Mouse (Mus musculus): ENCODE measurements around the gene Gm21972. TPM values are rescaled to one million over a fixed set of nuclear protein-coding genes. Genes with fewer than 3 reads are reported as not detected.
A peak's percentile ranks its signal among the peaks of the same experiment; 100 is the strongest.

The Gm21972 gene
- 0.85 TPM in 1 of 2 replicates, not detected in the other for total RNA-seq (2014; fragmentation: Nextera tagmentation)
- total RNA-seq (2017), result 5.9 and 29.9 TPM in 2 replicates

GRCm38 (mm10) chr1:86133337-86133736 is at the start of gene Gm21972:
Gene Gm21972, plus strand, starts transcription at chr1:86133637.
- ATAC-seq (replicated peaks; ENCODE audit: poor library complexity, severe bottlenecking), result no peak

- ATAC-seq (replicated peaks; ENCODE audit: poor library complexity, severe bottlenecking), result no peak
Observed at GRCm38 (mm10) chr1:86094413-86094812, 39.0 kb upstream of the Gm21972 start.

- ATAC-seq (replicated peaks; ENCODE audit: poor library complexity, severe bottlenecking), result no peak
Observed at GRCm38 (mm10) chr1:86105054-86105453, 28.4 kb upstream of the Gm21972 start.

GRCm38 (mm10) chr1:86111779-86112178 is 21.7 kb upstream of the Gm21972 start, which contains the start of gene Htr2b:
Gene Htr2b, minus strand, starts transcription at chr1:86111970.
- ATAC-seq (replicated peaks; ENCODE audit: poor library complexity, severe bottlenecking), result no peak

GRCm38 (mm10) chr1:86114141-86114540 is 19.3 kb upstream of the Gm21972 start:
- no peak for ATAC-seq (replicated peaks; ENCODE audit: poor library complexity, severe bottlenecking)

GRCm38 (mm10) chr1:86119549-86119948 is 13.9 kb upstream of the Gm21972 start:
- no peak for ATAC-seq (replicated peaks; ENCODE audit: poor library complexity, severe bottlenecking)

- ATAC-seq (replicated peaks; ENCODE audit: poor library complexity, severe bottlenecking), result no peak
Observed at GRCm38 (mm10) chr1:86126036-86126435, 7.4 kb upstream of the Gm21972 start.

- no peak for ATAC-seq (replicated peaks; ENCODE audit: poor library complexity, severe bottlenecking)
Observed at GRCm38 (mm10) chr1:86135315-86135714, 1.9 kb downstream of the Gm21972 start.

- no peak for ATAC-seq (replicated peaks; ENCODE audit: poor library complexity, severe bottlenecking)
Observed at GRCm38 (mm10) chr1:86141081-86141480, 7.6 kb downstream of the Gm21972 start.

- ATAC-seq (replicated peaks; ENCODE audit: poor library complexity, severe bottlenecking), result no peak
Observed at GRCm38 (mm10) chr1:86143165-86143564, 9.7 kb downstream of the Gm21972 start.

GRCm38 (mm10) chr1:86144001-86144944 is 10.8 kb downstream of the Gm21972 start:
- peak; percentile 77 for ATAC-seq (replicated peaks; ENCODE audit: poor library complexity, severe bottlenecking)

- ATAC-seq (replicated peaks; ENCODE audit: poor library complexity, severe bottlenecking), result no peak
Observed at GRCm38 (mm10) chr1:86146293-86146692, 12.9 kb downstream of the Gm21972 start.

- peak; percentile 56 for ATAC-seq (replicated peaks; ENCODE audit: poor library complexity, severe bottlenecking)
Observed at GRCm38 (mm10) chr1:86147557-86147956, 14.1 kb downstream of the Gm21972 start.

GRCm38 (mm10) chr1:86148161-86148560 is 14.7 kb downstream of the Gm21972 start:
- ATAC-seq (replicated peaks; ENCODE audit: poor library complexity, severe bottlenecking), result no peak

GRCm38 (mm10) chr1:86150929-86151328 is 17.5 kb downstream of the Gm21972 start:
- ATAC-seq (replicated peaks; ENCODE audit: poor library complexity, severe bottlenecking), result no peak

GRCm38 (mm10) chr1:86151376-86151775 is 17.9 kb downstream of the Gm21972 start:
- ATAC-seq (replicated peaks; ENCODE audit: poor library complexity, severe bottlenecking), result no peak

GRCm38 (mm10) chr1:86152618-86153017 is 19.2 kb downstream of the Gm21972 start:
- ATAC-seq (replicated peaks; ENCODE audit: poor library complexity, severe bottlenecking), result no peak

- peak; percentile 98 for ATAC-seq (replicated peaks; ENCODE audit: poor library complexity, severe bottlenecking)
Observed at GRCm38 (mm10) chr1:86154133-86154823, 20.8 kb downstream of the Gm21972 start, which contains the start of gene Armc9. Gene Armc9, plus strand, starts transcription at chr1:86154780.

GRCm38 (mm10) chr1:86154824-86155164 is 21.4 kb downstream of the Gm21972 start:
- no peak for ATAC-seq (replicated peaks; ENCODE audit: poor library complexity, severe bottlenecking)

- no peak for ATAC-seq (replicated peaks; ENCODE audit: poor library complexity, severe bottlenecking)
Observed at GRCm38 (mm10) chr1:86156075-86156474, 22.6 kb downstream of the Gm21972 start.

- ATAC-seq (replicated peaks; ENCODE audit: poor library complexity, severe bottlenecking), result no peak
Observed at GRCm38 (mm10) chr1:86156595-86156994, 23.2 kb downstream of the Gm21972 start.
